7 mouse cellular contexts compared by ENCODE assay signal in the genomic region with DNA sequence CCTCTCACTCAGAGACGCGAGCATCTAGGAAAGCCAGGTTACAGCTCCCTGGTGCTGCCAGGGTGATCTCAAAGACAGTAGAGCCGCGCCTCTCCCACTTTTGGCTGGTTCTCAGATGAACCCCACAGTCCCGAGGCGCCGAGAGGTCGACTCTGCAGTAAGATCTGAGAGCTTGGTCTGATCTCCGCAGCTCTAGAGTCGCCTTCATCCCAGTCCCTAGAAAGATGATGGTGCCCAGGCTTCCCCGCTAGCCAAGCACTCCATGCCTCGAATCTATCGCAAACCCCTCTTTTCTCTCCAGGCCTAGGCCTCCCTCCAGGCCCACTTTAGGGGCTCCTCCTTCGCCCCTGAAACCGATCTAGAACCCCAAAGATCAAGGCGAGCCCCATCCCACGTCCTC. TPM values are rescaled to one million over a fixed set of nuclear protein-coding genes. Genes with fewer than 3 reads are reported as not detected.
DNase-seq lines count a peak whose midpoint lies in the region; ATAC-seq and TF ChIP-seq lines count a peak whose summit lies in the region.

No protein-coding gene starts in this region.

- peak; percentile 54 for DNase-seq in lung, embryonic 14.5 days
- no peak for DNase-seq in lung, postnatal 25 days (ENCODE audit: low spot score)
- no peak for DNase-seq in midbrain, embryonic 14.5 days
- DNase-seq in urinary bladder, postnatal 14 days (ENCODE audit: low spot score) = no peak
- no peak for DNase-seq in adrenal gland, adult 18-20 months (ENCODE audit: low spot score in 2 of 2)

- under 1% methylated on average over 17 of the region's 17 CpGs for WGBS in lung, embryonic 14.5 days
- under 1% methylated on average over 17 of the region's 17 CpGs for WGBS in embryonic facial prominence, embryonic 13.5 days
- WGBS in intestine, embryonic 15.5 days = 1% methylated on average over 17 of the region's 17 CpGs
- under 1% methylated on average over 17 of the region's 17 CpGs for WGBS in midbrain, embryonic 14.5 days

- H3K4me3 ChIP-seq in lung, embryonic 14.5 days (ENCODE audit: low read depth, low read length) = peak overlapping the region; percentile 61
- H3K4me3 ChIP-seq in embryonic facial prominence, embryonic 13.5 days = peak overlapping the region; percentile 83
- peak overlapping the region; percentile 84 for H3K4me3 ChIP-seq in intestine, embryonic 15.5 days (replicated peaks)
- peak overlapping the region; percentile 56 for H3K4me3 ChIP-seq in midbrain, embryonic 14.5 days (replicated peaks; ENCODE audit: low read depth, low read length)

- no peaks in the 10 kb centered on the region for H3K36me3 ChIP-seq in lung, embryonic 14.5 days (ENCODE audit: insufficient read depth)
- H3K36me3 ChIP-seq in embryonic facial prominence, embryonic 13.5 days = peaks cover 2% of the 10 kb centered on the region; the same call in 1 of the 2 replicates
- no peaks in the 10 kb centered on the region for H3K36me3 ChIP-seq in intestine, embryonic 15.5 days
- no peaks in the 10 kb centered on the region for H3K36me3 ChIP-seq in midbrain, embryonic 14.5 days (ENCODE audit: control insufficient read depth, insufficient read depth, low read length)

- H3K9ac ChIP-seq in lung, embryonic 14.5 days = peak overlapping the region; percentile 56
- peak overlapping the region; percentile 81 for H3K9ac ChIP-seq in embryonic facial prominence, embryonic 13.5 days
- H3K9ac ChIP-seq in intestine, embryonic 15.5 days = peak overlapping the region; percentile 67
- peak overlapping the region; percentile 53 for H3K9ac ChIP-seq in midbrain, embryonic 14.5 days (replicated peaks; ENCODE audit: low read length)

- no peaks in the 10 kb centered on the region for H3K27me3 ChIP-seq in lung, embryonic 14.5 days (ENCODE audit: insufficient read depth, low read length)
- no peaks in the 10 kb centered on the region for H3K27me3 ChIP-seq in embryonic facial prominence, embryonic 13.5 days
- no peaks in the 10 kb centered on the region for H3K27me3 ChIP-seq in intestine, embryonic 15.5 days (replicated peaks)
- no peaks in the 10 kb centered on the region for H3K27me3 ChIP-seq in midbrain, embryonic 14.5 days (ENCODE audit: control insufficient read depth, insufficient read depth, low read length)

- H3K4me2 ChIP-seq in lung, embryonic 14.5 days = peak overlapping the region; percentile 69
- peak overlapping the region; percentile 79 for H3K4me2 ChIP-seq in embryonic facial prominence, embryonic 13.5 days
- H3K4me2 ChIP-seq in intestine, embryonic 15.5 days (replicated peaks) = peak overlapping the region; percentile 78
- H3K4me2 ChIP-seq in midbrain, embryonic 14.5 days (ENCODE audit: low read length) = peak overlapping the region; percentile 79

- H3K9me3 ChIP-seq in lung, embryonic 14.5 days (ENCODE audit: low read depth, low read length) = no peaks in the 10 kb centered on the region
- H3K9me3 ChIP-seq in embryonic facial prominence, embryonic 13.5 days = no peaks in the 10 kb centered on the region
- no peaks in the 10 kb centered on the region for H3K9me3 ChIP-seq in intestine, embryonic 15.5 days
- no peaks in the 10 kb centered on the region for H3K9me3 ChIP-seq in midbrain, embryonic 14.5 days (ENCODE audit: control insufficient read depth, low read length)

- 0 out of 2 replicates have a peak, but pooled peaks cover 7% of the 10 kb centered on the region for H3K4me1 ChIP-seq in lung, embryonic 14.5 days (ENCODE audit: insufficient read depth)
- H3K4me1 ChIP-seq in embryonic facial prominence, embryonic 13.5 days = peaks cover 23% of the 10 kb centered on the region
- peaks cover 10% of the 10 kb centered on the region; the same call in 1 of the 2 replicates for H3K4me1 ChIP-seq in intestine, embryonic 15.5 days (replicated peaks)
- H3K4me1 ChIP-seq in midbrain, embryonic 14.5 days (ENCODE audit: control insufficient read depth, insufficient read depth, low read length) = peaks cover 11% of the 10 kb centered on the region

- no peak for TF ChIP-seq CTCF in lung, embryonic 14.5 days (IDR thresholded peaks at IDR 0.05; ENCODE audit: low read depth)

- ATAC-seq in lung, embryonic 14.5 days (ENCODE audit: insufficient read depth) = peak; percentile 52
- ATAC-seq in embryonic facial prominence, embryonic 13.5 days (ENCODE audit: insufficient number of reproducible peaks, insufficient read depth, low FRiP score, low TSS enrichment, low read depth) = no peak; the same call in 1 of the 2 replicates
- ATAC-seq in intestine, embryonic 15.5 days = no peak; the same call in 1 of the 2 replicates
- no peak; the same call in 1 of the 2 replicates for ATAC-seq in midbrain, embryonic 14.5 days (ENCODE audit: low FRiP score, low TSS enrichment)

- peak overlapping the region; percentile 58; the same call in 1 of the 2 replicates for H3K27ac ChIP-seq in lung, embryonic 14.5 days (ENCODE audit: low read depth)
- H3K27ac ChIP-seq in embryonic facial prominence, embryonic 13.5 days = peak overlapping the region; percentile 83
- H3K27ac ChIP-seq in intestine, embryonic 15.5 days = peak overlapping the region; percentile 59
- peak overlapping the region; percentile 75 for H3K27ac ChIP-seq in midbrain, embryonic 14.5 days (replicated peaks; ENCODE audit: low read depth, low read length)

RNA-seq across cellular contexts. Expression of a gene that starts 0.5 kb away (rescaled TPM):
- 78.6 and 85.4 TPM in 2 replicates for polyA plus RNA-seq in lung, embryonic 14.5 days (2014; fragmentation: Nextera tagmentation; extraction: Ambion mirVana)
- polyA plus RNA-seq in embryonic facial prominence, embryonic 13.5 days (2015; fragmentation: Nextera tagmentation; extraction: Ambion mirVana) = 192 and 193 TPM in 2 replicates
- 69.9 and 72.4 TPM in 2 replicates for polyA plus RNA-seq in intestine, embryonic 15.5 days (2015; fragmentation: Nextera tagmentation; extraction: Ambion mirVana)
- polyA plus RNA-seq in midbrain, embryonic 14.5 days (2014; fragmentation: Nextera tagmentation; extraction: Ambion mirVana) = 134 and 200 TPM in 2 replicates
- 10 to 100 TPM; 56.9 to 64.9 TPM for total RNA-seq in adrenal gland, adult 18-20 months (2021)

RNA-seq across cellular contexts. Expression of a gene that starts 0.6 kb away (rescaled TPM):
- 22.2 and 24.9 TPM in 2 replicates for polyA plus RNA-seq in lung, embryonic 14.5 days (2014; fragmentation: Nextera tagmentation; extraction: Ambion mirVana)
- 24.9 and 25.2 TPM in 2 replicates for polyA plus RNA-seq in embryonic facial prominence, embryonic 13.5 days (2015; fragmentation: Nextera tagmentation; extraction: Ambion mirVana)
- 18.2 and 20.5 TPM in 2 replicates for polyA plus RNA-seq in intestine, embryonic 15.5 days (2015; fragmentation: Nextera tagmentation; extraction: Ambion mirVana)
- polyA plus RNA-seq in midbrain, embryonic 14.5 days (2014; fragmentation: Nextera tagmentation; extraction: Ambion mirVana) = 7.3 and 10.2 TPM in 2 replicates
- total RNA-seq in adrenal gland, adult 18-20 months (2021) = 1 to 10 TPM; 8.1 to 8.3 TPM

RNA-seq across cellular contexts. Expression of a gene that starts 26.3 kb away (rescaled TPM):
- polyA plus RNA-seq in lung, embryonic 14.5 days (2014; fragmentation: Nextera tagmentation; extraction: Ambion mirVana) = 40.8 and 43.1 TPM in 2 replicates
- 41.9 and 42.5 TPM in 2 replicates for polyA plus RNA-seq in embryonic facial prominence, embryonic 13.5 days (2015; fragmentation: Nextera tagmentation; extraction: Ambion mirVana)
- 39.5 and 40.7 TPM in 2 replicates for polyA plus RNA-seq in intestine, embryonic 15.5 days (2015; fragmentation: Nextera tagmentation; extraction: Ambion mirVana)
- polyA plus RNA-seq in midbrain, embryonic 14.5 days (2014; fragmentation: Nextera tagmentation; extraction: Ambion mirVana) = 27.5 and 33.8 TPM in 2 replicates
- total RNA-seq in adrenal gland, adult 18-20 months (2021) = 100 to 1,000 TPM in 1 of 2 experiments, 10 to 100 TPM in 1; 86.9 to 179 TPM
